Mouse (Mus musculus): Measurements from ENCODE around the gene Lats2. TPM values are rescaled to one million over a fixed set of nuclear protein-coding genes. Genes with fewer than 3 reads are reported as not detected.
A peak's percentile ranks its signal among the peaks of the same experiment; 100 is the strongest.

Lats2 gene
- total RNA-seq, 1 experiment = 9.1 TPM

GRCm38 (mm10) chr14:57707100-57707893 is 50.9 kb downstream of the Lats2 start:
- TF ChIP-seq HCFC1 (IDR thresholded peaks at IDR 0.05; ENCODE audit: borderline replicate concordance, insufficient read depth, low read length) = no peak
- no peak for TF ChIP-seq MAFK (IDR thresholded peaks at IDR 0.05; ENCODE audit: insufficient read depth, low read depth, low read length)
- no peak for TF ChIP-seq CHD2 (IDR thresholded peaks at IDR 0.05; ENCODE audit: low read depth, low read length)
- TF ChIP-seq ZNF384 (IDR thresholded peaks at IDR 0.05; ENCODE audit: low read depth, low read length) = no peak
- TF ChIP-seq ZC3H11A (IDR thresholded peaks at IDR 0.05; ENCODE audit: borderline replicate concordance, low read depth, low read length) = no peak
- H3K4me3 ChIP-seq (ENCODE audit: insufficient read depth in 1 of 2, low read depth in 1 of 2, low read length in 2 of 2, poor library complexity in 1 of 2, severe bottlenecking in 1 of 2) = no peak overlapping the region
- peaks cover 2 to 13% of the 10 kb centered on the region in 2 experiments; a peak in 1 of 4 replicates for H3K4me1 ChIP-seq (ENCODE audit: control insufficient read depth in 2 of 2, insufficient read depth in 2 of 2, low read length in 2 of 2, poor library complexity in 1 of 2)
- H3K36me3 ChIP-seq (ENCODE audit: control insufficient read depth, insufficient read depth, low read length, poor library complexity, severe bottlenecking) = no peaks in the 10 kb centered on the region
- H3K9me3 ChIP-seq (ENCODE audit: control insufficient read depth, insufficient read depth, low read depth, low read length) = no peaks in the 10 kb centered on the region
- in situ Hi-C loops (cut with MboI; ENCODE audit: low sequenced_read_pairs in 2 of 2, unreplicated experiment in 2 of 2) = no loop called here
- no peak for DNase-seq (ENCODE audit: low read depth, low spot score)
- 0 out of 2 replicates have a peak overlapping the region, but pooled peaks have one; percentile 7 for H3K9ac ChIP-seq (ENCODE audit: insufficient read depth, low read depth, low read length, poor library complexity, severe bottlenecking)
- no peak overlapping the region for H3K27ac ChIP-seq (ENCODE audit: insufficient read depth, low read depth, low read length, poor library complexity, severe bottlenecking)

- Histone ChIP-seq H3K36me3 (ENCODE audit: control insufficient read depth, insufficient read depth, low read length, poor library complexity, severe bottlenecking) (no peaks in the 10 kb centered on the region), H3K27ac (ENCODE audit: insufficient read depth, low read depth, low read length, poor library complexity, severe bottlenecking) (no peak overlapping the region), H3K4me1 (ENCODE audit: control insufficient read depth in 2 of 2, insufficient read depth in 2 of 2, low read length in 2 of 2, poor library complexity in 1 of 2) (peaks cover 2 to 17% of the 10 kb centered on the region in 2 experiments; a peak in 2 of 4 replicates), H3K9me3 (ENCODE audit: control insufficient read depth, insufficient read depth, low read depth, low read length) (no peaks in the 10 kb centered on the region), H3K9ac (ENCODE audit: insufficient read depth, low read depth, low read length, poor library complexity, severe bottlenecking) (no peak overlapping the region), H3K4me3 (ENCODE audit: insufficient read depth in 1 of 2, low read depth in 1 of 2, low read length in 2 of 2, poor library complexity in 1 of 2, severe bottlenecking in 1 of 2) (no peak overlapping the region)
- in situ Hi-C loops (cut with MboI; ENCODE audit: low sequenced_read_pairs in 2 of 2, unreplicated experiment in 2 of 2) = no loop called here
- no peak for DNase-seq (ENCODE audit: low read depth, low spot score)
- TF ChIP-seq ZC3H11A (IDR thresholded peaks at IDR 0.05; ENCODE audit: borderline replicate concordance, low read depth, low read length) = no peak
- TF ChIP-seq MAFK (IDR thresholded peaks at IDR 0.05; ENCODE audit: insufficient read depth, low read depth, low read length) = no peak
- no peak for TF ChIP-seq ZNF384 (IDR thresholded peaks at IDR 0.05; ENCODE audit: low read depth, low read length)
- TF ChIP-seq HCFC1 (IDR thresholded peaks at IDR 0.05; ENCODE audit: borderline replicate concordance, insufficient read depth, low read length) = no peak
- TF ChIP-seq CHD2 (IDR thresholded peaks at IDR 0.05; ENCODE audit: low read depth, low read length) = no peak
Measured at GRCm38 (mm10) chr14:57706760-57707099, 51.5 kb downstream of the Lats2 start.

- H3K27ac ChIP-seq (ENCODE audit: insufficient read depth, low read depth, low read length, poor library complexity, severe bottlenecking) = no peak overlapping the region
- H3K4me1 ChIP-seq (ENCODE audit: control insufficient read depth in 2 of 2, insufficient read depth in 2 of 2, low read length in 2 of 2, poor library complexity in 1 of 2) = peaks cover 2 to 15% of the 10 kb centered on the region in 2 experiments; a peak in 2 of 4 replicates
- no peaks in the 10 kb centered on the region for H3K9me3 ChIP-seq (ENCODE audit: control insufficient read depth, insufficient read depth, low read depth, low read length)
- no peak overlapping the region for H3K4me3 ChIP-seq (ENCODE audit: insufficient read depth in 1 of 2, low read depth in 1 of 2, low read length in 2 of 2, poor library complexity in 1 of 2, severe bottlenecking in 1 of 2)
- no peaks in the 10 kb centered on the region for H3K36me3 ChIP-seq (ENCODE audit: control insufficient read depth, insufficient read depth, low read length, poor library complexity, severe bottlenecking)
- no peak for TF ChIP-seq ZC3H11A (IDR thresholded peaks at IDR 0.05; ENCODE audit: borderline replicate concordance, low read depth, low read length)
- TF ChIP-seq CHD2 (IDR thresholded peaks at IDR 0.05; ENCODE audit: low read depth, low read length) = no peak
- no peak for TF ChIP-seq ZNF384 (IDR thresholded peaks at IDR 0.05; ENCODE audit: low read depth, low read length)
- no peak for TF ChIP-seq MAFK (IDR thresholded peaks at IDR 0.05; ENCODE audit: insufficient read depth, low read depth, low read length)
- TF ChIP-seq HCFC1 (IDR thresholded peaks at IDR 0.05; ENCODE audit: borderline replicate concordance, insufficient read depth, low read length) = no peak
- no peak overlapping the region for H3K9ac ChIP-seq (ENCODE audit: insufficient read depth, low read depth, low read length, poor library complexity, severe bottlenecking)
- in situ Hi-C loops (cut with MboI; ENCODE audit: low sequenced_read_pairs in 2 of 2, unreplicated experiment in 2 of 2) = no loop called here
- DNase-seq (ENCODE audit: low read depth, low spot score) = no peak
Measured at GRCm38 (mm10) chr14:57705759-57706158, 52.4 kb downstream of the Lats2 start.

- no peak overlapping the region for H3K9ac ChIP-seq (ENCODE audit: insufficient read depth, low read depth, low read length, poor library complexity, severe bottlenecking)
- no peak for DNase-seq (ENCODE audit: low read depth, low spot score)
- no peak overlapping the region for H3K27ac ChIP-seq (ENCODE audit: insufficient read depth, low read depth, low read length, poor library complexity, severe bottlenecking)
- H3K9me3 ChIP-seq (ENCODE audit: control insufficient read depth, insufficient read depth, low read depth, low read length) = no peaks in the 10 kb centered on the region
- H3K4me3 ChIP-seq (ENCODE audit: insufficient read depth in 1 of 2, low read depth in 1 of 2, low read length in 2 of 2, poor library complexity in 1 of 2, severe bottlenecking in 1 of 2) = no peak overlapping the region
- no peak for TF ChIP-seq ZC3H11A (IDR thresholded peaks at IDR 0.05; ENCODE audit: borderline replicate concordance, low read depth, low read length)
- TF ChIP-seq HCFC1 (IDR thresholded peaks at IDR 0.05; ENCODE audit: borderline replicate concordance, insufficient read depth, low read length) = no peak
- TF ChIP-seq CHD2 (IDR thresholded peaks at IDR 0.05; ENCODE audit: low read depth, low read length) = no peak
- no peak for TF ChIP-seq ZNF384 (IDR thresholded peaks at IDR 0.05; ENCODE audit: low read depth, low read length)
- TF ChIP-seq MAFK (IDR thresholded peaks at IDR 0.05; ENCODE audit: insufficient read depth, low read depth, low read length) = no peak
- peaks cover 2 to 13% of the 10 kb centered on the region in 2 experiments; a peak in 2 of 4 replicates for H3K4me1 ChIP-seq (ENCODE audit: control insufficient read depth in 2 of 2, insufficient read depth in 2 of 2, low read length in 2 of 2, poor library complexity in 1 of 2)
- in situ Hi-C loops (cut with MboI; ENCODE audit: low sequenced_read_pairs in 2 of 2, unreplicated experiment in 2 of 2) = no loop called here
- H3K36me3 ChIP-seq (ENCODE audit: control insufficient read depth, insufficient read depth, low read length, poor library complexity, severe bottlenecking) = no peaks in the 10 kb centered on the region
Measured at GRCm38 (mm10) chr14:57705075-57705474, 53.1 kb downstream of the Lats2 start.
